Mouse (Mus musculus) kidney, embryonic 16.5 days (tissue): ENCODE measurements around the gene Pkd2l1. TPM values are rescaled to one million over a fixed set of nuclear protein-coding genes. Genes with fewer than 3 reads are reported as not detected.

Experiments used
- ATAC-seq: fragments of 200-750 bp; cut with Nextera tagmentation; 2 replicates; pipeline ENCODE4 v1.8.0; 2017; ENCODE audit warnings: moderate TSS enrichment; ENCODE audit not compliant: low FRiP score, low TSS enrichment
- H3K27ac ChIP-seq: fragments of 300-500 bp; sonication (generic); 2 replicates; pipeline ENCODE4 v1.5.1; 2014; ENCODE audit warnings: low read length
- H3K27me3 ChIP-seq: fragments of 300-500 bp; sonication (generic); 2 replicates; pipeline ENCODE4 v1.6.1; 2014; ENCODE audit warnings: low read length, control low read depth, mixed read lengths; ENCODE audit not compliant: insufficient read depth
- H3K36me3 ChIP-seq: fragments of 300-500 bp; sonication (generic); 2 replicates; pipeline ENCODE4 v1.6.1; 2014; ENCODE audit warnings: low read length, control low read depth, mixed read lengths; ENCODE audit not compliant: insufficient read depth
- H3K4me1 ChIP-seq: fragments of 300-500 bp; sonication (generic); 2 replicates; pipeline ENCODE4 v1.6.1; 2014; ENCODE audit warnings: low read length, control low read depth, mixed read lengths; ENCODE audit not compliant: insufficient read depth
- H3K4me2 ChIP-seq: fragments of 300-500 bp; sonication (generic); replicated peaks from 2 replicates; pipeline ENCODE4 v1.6.1; 2014; ENCODE audit warnings: low read depth, low read length
- H3K4me3 ChIP-seq: fragments of 300-500 bp; sonication (generic); 2 replicates; pipeline ENCODE4 v1.5.1; 2014; ENCODE audit warnings: mild to moderate bottlenecking, low read length
- H3K9ac ChIP-seq: fragments of 300-500 bp; sonication (generic); replicated peaks from 2 replicates; pipeline ENCODE4 v1.6.1; 2014; ENCODE audit warnings: low read length
- H3K9me3 ChIP-seq: fragments of 300-500 bp; sonication (generic); 2 replicates; pipeline ENCODE4 v1.6.1; 2016; ENCODE audit warnings: low read length, control low read depth
- WGBS: fragments of 180-500 bp; shearing (Covaris S2); extraction: QIAGEN DNeasy Blood & Tissue Kit; methylation state at CpG from one replicate; pipeline ENCODE4 v1.1.7; 2014; 5-methylcytosine and 5-hydroxymethylcytosine counted together
- polyA plus RNA-seq: library from polyadenylated mRNA; unstranded; fragments of >200 nt; fragmentation: Nextera tagmentation; extraction: Ambion mirVana; gene quantifications from 2 replicates; pipeline ENCODE4 v1.2.1, GENCODE M21; 2015

Gene Pkd2l1
- polyA plus RNA-seq, 1 experiment from 2014 or later, result not detected

DNA sequence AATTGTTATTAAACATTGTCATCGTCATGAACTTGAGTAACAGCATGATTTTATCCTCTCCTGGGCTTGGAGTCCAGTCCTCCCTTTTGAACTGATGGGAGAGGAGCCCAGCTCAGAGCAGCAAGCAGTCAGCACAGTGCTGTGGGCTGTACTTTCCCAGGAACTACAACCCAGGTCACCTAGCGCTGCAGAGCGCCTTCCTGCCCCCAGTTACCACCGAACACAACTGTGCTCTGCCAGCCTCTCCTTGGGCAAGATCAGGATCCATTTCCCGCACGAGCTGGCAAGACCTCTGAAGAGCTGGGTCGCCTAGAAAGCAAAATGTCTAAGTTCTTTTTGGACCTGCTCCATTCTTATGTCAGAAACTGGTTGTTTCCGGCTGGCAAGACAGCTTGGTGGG is 17.4 kb downstream of the Pkd2l1 start:
- no peak for ATAC-seq
- H3K9me3 ChIP-seq, result no peaks in the 10 kb centered on the region; the same call in 1 of the 2 replicates
- no peaks in the 10 kb centered on the region for H3K36me3 ChIP-seq
- H3K27ac ChIP-seq, result no peak overlapping the region
- H3K4me1 ChIP-seq, result no peaks in the 10 kb centered on the region
- no peak overlapping the region for H3K4me3 ChIP-seq
- H3K9ac ChIP-seq, result no peak overlapping the region
- no peak overlapping the region for H3K4me2 ChIP-seq
- 65% methylated on average over 8 of the region's 8 CpGs for WGBS
- H3K27me3 ChIP-seq, result no peaks in the 10 kb centered on the region

DNA sequence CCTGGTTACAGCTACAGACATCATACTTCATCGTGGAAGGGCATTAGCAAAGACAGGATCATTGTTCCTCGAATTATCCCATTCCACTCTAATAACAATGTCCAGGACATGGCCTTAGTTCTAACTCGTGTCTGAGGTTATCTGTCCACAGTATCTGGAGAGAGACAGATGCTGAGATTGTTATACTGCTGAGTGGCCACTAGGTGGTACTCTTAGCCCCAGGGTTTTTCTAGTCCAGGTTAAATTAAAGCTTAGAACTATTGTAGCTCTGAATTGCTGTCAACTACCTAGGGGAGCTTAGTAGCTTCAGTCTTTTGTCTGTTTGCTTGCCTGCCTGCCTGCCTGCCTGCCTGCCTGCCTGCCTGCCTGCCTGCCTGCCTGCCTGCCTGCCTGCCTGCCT is 30.7 kb downstream of the Pkd2l1 start:
- H3K27me3 ChIP-seq, result no peaks in the 10 kb centered on the region
- H3K4me2 ChIP-seq, result no peak overlapping the region
- ATAC-seq, result no peak
- no peaks in the 10 kb centered on the region for H3K36me3 ChIP-seq
- 14% methylated on average over 3 of the region's 3 CpGs for WGBS
- H3K4me1 ChIP-seq, result no peaks in the 10 kb centered on the region
- no peaks in the 10 kb centered on the region for H3K9me3 ChIP-seq
- H3K4me3 ChIP-seq, result no peak overlapping the region
- no peak overlapping the region for H3K27ac ChIP-seq
- no peak overlapping the region for H3K9ac ChIP-seq

- 81% methylated on average over 3 of the region's 3 CpGs for WGBS
- Histone ChIP-seq H3K9me3 (no peaks in the 10 kb centered on the region), H3K27ac (no peak overlapping the region), H3K36me3 (no peaks in the 10 kb centered on the region), H3K9ac (no peak overlapping the region), H3K4me1 (no peaks in the 10 kb centered on the region), H3K4me2 (no peak overlapping the region), H3K4me3 (no peak overlapping the region), H3K27me3 (peaks cover 6% of the 10 kb centered on the region; the same call in 1 of the 2 replicates)
- no peak for ATAC-seq
Observed at GRCm38 (mm10) chr19:44159386-44159785, 32.9 kb downstream of the Pkd2l1 start.

DNA sequence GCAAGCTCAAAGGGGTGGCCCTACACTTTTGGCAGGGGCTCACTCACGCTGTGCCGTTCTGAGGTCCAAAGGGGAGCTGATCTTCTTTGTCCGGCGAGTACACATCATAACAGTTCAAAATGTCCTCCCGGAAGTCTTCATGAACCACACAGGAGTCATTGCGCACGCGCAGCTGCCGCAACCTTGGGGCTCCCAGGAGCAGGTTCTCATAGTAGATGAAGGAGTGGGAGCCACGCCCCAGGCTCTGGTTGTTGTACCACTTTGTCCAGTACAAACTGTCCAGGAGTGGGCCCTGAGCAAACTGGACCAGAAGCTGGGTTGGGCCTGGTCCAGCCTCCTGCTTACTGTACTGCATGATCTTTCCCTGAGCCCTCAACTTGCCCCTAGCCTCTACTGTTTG is 35.2 kb downstream of the Pkd2l1 start:
- Histone ChIP-seq H3K9ac (no peak overlapping the region), H3K4me2 (no peak overlapping the region), H3K4me1 (no peaks in the 10 kb centered on the region), H3K36me3 (no peaks in the 10 kb centered on the region), H3K27ac (no peak overlapping the region), H3K27me3 (peaks cover 6% of the 10 kb centered on the region), H3K9me3 (no peaks in the 10 kb centered on the region), H3K4me3 (no peak overlapping the region)
- 92% methylated on average over 10 of the region's 10 CpGs for WGBS
- ATAC-seq, result no peak

DNA sequence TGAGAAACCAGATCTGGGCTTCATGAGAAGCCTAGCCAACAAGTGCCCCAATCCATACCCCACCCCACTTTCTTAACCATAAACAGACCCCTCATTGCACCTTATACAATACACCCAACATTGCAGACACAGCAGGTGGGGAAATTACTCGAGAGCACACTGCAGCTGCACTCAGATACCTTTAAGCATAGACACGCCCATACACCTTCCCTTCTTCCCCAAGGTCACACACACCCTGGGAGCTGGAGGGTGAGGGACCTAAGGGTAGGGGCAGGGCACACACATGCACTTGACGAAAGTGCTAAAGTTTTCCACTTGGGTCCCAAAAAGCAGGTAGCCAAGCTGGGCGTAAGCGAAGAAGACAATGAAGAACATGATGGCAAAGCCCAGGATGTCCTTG is 38.5 kb downstream of the Pkd2l1 start:
- H3K4me1 ChIP-seq, result no peaks in the 10 kb centered on the region
- H3K36me3 ChIP-seq, result no peaks in the 10 kb centered on the region
- no peak overlapping the region for H3K4me2 ChIP-seq
- H3K9me3 ChIP-seq, result no peaks in the 10 kb centered on the region
- peaks cover 6% of the 10 kb centered on the region for H3K27me3 ChIP-seq
- no peak overlapping the region for H3K9ac ChIP-seq
- no peak overlapping the region for H3K27ac ChIP-seq
- 79% methylated on average over 5 of the region's 5 CpGs for WGBS
- ATAC-seq, result no peak
- no peak overlapping the region for H3K4me3 ChIP-seq

GRCm38 (mm10) chr19:44148991-44149390 is 43.3 kb downstream of the Pkd2l1 start:
- H3K4me2 ChIP-seq, result no peak overlapping the region
- ATAC-seq, result no peak
- peaks cover 4% of the 10 kb centered on the region; the same call in 1 of the 2 replicates for H3K36me3 ChIP-seq
- H3K27me3 ChIP-seq, result no peaks in the 10 kb centered on the region; the same call in 1 of the 2 replicates
- peaks cover 12% of the 10 kb centered on the region for H3K4me1 ChIP-seq
- no peaks in the 10 kb centered on the region for H3K9me3 ChIP-seq
- no peak overlapping the region for H3K4me3 ChIP-seq
- H3K27ac ChIP-seq, result no peak overlapping the region
- H3K9ac ChIP-seq, result no peak overlapping the region
- 71% methylated on average over 2 of the region's 2 CpGs for WGBS

DNA sequence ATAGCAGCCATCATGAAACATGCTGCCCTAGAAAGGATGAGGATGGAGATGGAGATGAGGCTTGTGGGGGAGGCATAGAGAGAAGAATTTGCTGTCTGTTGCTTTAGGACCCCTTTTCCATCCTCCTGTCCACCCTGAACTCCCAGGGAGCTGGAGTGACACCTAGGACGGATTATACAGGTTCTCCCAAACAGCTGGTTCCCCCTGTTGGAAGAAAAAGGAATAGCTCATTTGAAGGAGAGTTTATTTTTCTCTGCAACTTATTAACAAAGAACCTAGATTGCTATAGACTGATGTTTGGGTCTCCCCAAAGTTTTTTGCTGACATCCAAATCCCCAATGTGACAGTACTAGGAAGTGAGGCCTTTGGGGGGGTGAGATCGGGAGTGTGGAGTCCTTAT is 43.9 kb downstream of the Pkd2l1 start:
- WGBS, result 38% methylated on average over 2 of the region's 2 CpGs
- no peak for ATAC-seq
- Histone ChIP-seq H3K4me3 (no peak overlapping the region), H3K9ac (no peak overlapping the region), H3K4me2 (no peak overlapping the region), H3K9me3 (no peaks in the 10 kb centered on the region), H3K27me3 (no peaks in the 10 kb centered on the region; the same call in 1 of the 2 replicates), H3K36me3 (peaks cover 6% of the 10 kb centered on the region; the same call in 1 of the 2 replicates), H3K4me1 (peaks cover 12% of the 10 kb centered on the region), H3K27ac (no peak overlapping the region)

DNA sequence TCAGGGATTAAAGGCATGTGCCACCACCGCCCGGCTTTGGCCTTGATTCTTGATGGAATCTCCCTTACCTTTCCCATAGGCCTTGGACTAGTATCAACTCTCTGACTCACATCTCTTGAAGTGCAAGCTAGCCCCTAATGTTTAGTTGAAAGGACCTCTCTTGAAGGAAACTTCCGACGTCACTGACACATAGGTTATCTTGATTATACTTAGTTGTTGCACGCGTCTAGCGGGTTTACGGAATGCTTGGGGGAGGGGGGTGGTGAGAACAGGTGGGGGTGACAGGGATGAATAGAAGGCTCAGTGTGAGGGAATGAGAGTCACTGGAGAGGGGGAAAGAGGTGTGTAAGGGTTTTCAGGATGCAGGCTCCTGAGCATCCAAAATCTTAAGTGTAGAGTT is 45.3 kb downstream of the Pkd2l1 start:
- no peak for ATAC-seq
- H3K27me3 ChIP-seq, result no peaks in the 10 kb centered on the region
- no peak overlapping the region for H3K4me2 ChIP-seq
- H3K9me3 ChIP-seq, result no peaks in the 10 kb centered on the region
- peaks cover 15% of the 10 kb centered on the region for H3K36me3 ChIP-seq
- peaks cover 12% of the 10 kb centered on the region for H3K4me1 ChIP-seq
- 93% methylated on average over 8 of the region's 8 CpGs for WGBS
- H3K9ac ChIP-seq, result no peak overlapping the region
- H3K4me3 ChIP-seq, result no peak overlapping the region
- H3K27ac ChIP-seq, result no peak overlapping the region

DNA sequence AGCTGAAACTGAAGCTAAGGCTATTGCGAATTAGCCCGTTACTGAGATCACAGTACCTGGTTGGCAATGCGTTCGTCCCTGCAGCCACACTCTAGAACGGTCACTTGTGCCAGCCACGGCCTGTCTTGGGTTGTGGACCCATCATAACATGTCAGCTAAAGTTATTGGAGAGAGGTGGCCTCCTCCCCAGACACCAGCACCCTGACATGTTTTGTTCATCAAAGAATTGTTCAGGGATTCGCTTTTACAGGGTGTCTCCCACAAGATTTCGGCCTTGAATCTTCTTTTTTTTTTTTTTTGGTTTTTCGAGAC is 45.7 kb downstream of the Pkd2l1 start:
- WGBS, result 63% methylated on average over 9 of the region's 9 CpGs
- Histone ChIP-seq H3K27me3 (no peaks in the 10 kb centered on the region), H3K9ac (peak overlapping the region; percentile 77), H3K27ac (no peak overlapping the region), H3K4me1 (peaks cover 12% of the 10 kb centered on the region), H3K36me3 (peaks cover 19% of the 10 kb centered on the region), H3K4me2 (peak overlapping the region; percentile 83), H3K4me3 (peak overlapping the region; percentile 69), H3K9me3 (no peaks in the 10 kb centered on the region)
- peak; percentile 49; the same call in 1 of the 2 replicates for ATAC-seq

- peaks cover 24% of the 10 kb centered on the region for H3K36me3 ChIP-seq
- H3K27me3 ChIP-seq, result no peaks in the 10 kb centered on the region
- peak within 1 kb of the TSS; percentile 83 for H3K4me2 ChIP-seq
- 0 out of 2 replicates have a peak within 1 kb of the TSS, but pooled peaks have one; percentile 15 for H3K27ac ChIP-seq
- 2% methylated on average over 46 of the region's 46 CpGs for WGBS
- peak; percentile 82 for ATAC-seq
- no peaks in the 10 kb centered on the region for H3K9me3 ChIP-seq
- peak within 1 kb of the TSS; percentile 69 for H3K4me3 ChIP-seq
- peak within 1 kb of the TSS; percentile 77 for H3K9ac ChIP-seq
- peaks cover 12% of the 10 kb centered on the region for H3K4me1 ChIP-seq
Observed at GRCm38 (mm10) chr19:44145702-44146567, 46.3 kb downstream of the Pkd2l1 start, which contains the start of gene Bloc1s2. Gene Bloc1s2 (minus strand): TSS chr19:44146446.
